Mouse (Mus musculus) brain, embryonic 14.5 days (tissue): ENCODE data around the gene Ptpn12.

Experiments
- CTCF ChIP-seq: fragments of 200-500 bp; IDR thresholded peaks from 2 replicates; pipeline ENCODE4 v1.5.1; 2012; ENCODE audit warnings: inconsistent platforms, mild to moderate bottlenecking, moderate library complexity, borderline replicate concordance; ENCODE audit not compliant: insufficient read depth, insufficient read length; ENCODE audit errors: extremely low read depth
- POLR2A ChIP-seq: fragments of 200-500 bp; IDR thresholded peaks from 2 replicates; pipeline ENCODE4 v1.6.1; 2012; ENCODE audit warnings: mild to moderate bottlenecking, inconsistent platforms, borderline replicate concordance; ENCODE audit not compliant: poor library complexity, insufficient read depth, insufficient read length, severe bottlenecking; ENCODE audit errors: extremely low read depth

- TF ChIP-seq CTCF (no peak), POLR2A (no peak)
These were observed 108.8 kb downstream of the Ptpn12 start for GRCm38 (mm10) chr5:20946906-20947305.
